In genomic region chr12:38781686-38782085, GRCm38 (mm10) we compare ENCODE assay signal across 8 mouse cellular contexts. TPM values are rescaled to one million over a fixed set of nuclear protein-coding genes. Genes with fewer than 3 reads are reported as not detected.
A peak's percentile ranks its signal among the peaks of the same experiment; 100 is the strongest.
DNase-seq lines count a peak whose midpoint lies in the region; ATAC-seq and TF ChIP-seq lines count a peak whose summit lies in the region.

No protein-coding gene starts in this region.

- H3K9ac ChIP-seq in heart, adult 2 months (ENCODE audit: low read depth, low read length) = peak overlapping the region; percentile 25; the same call in 1 of the 2 replicates
- H3K9ac ChIP-seq in neural tube, embryonic 11.5 days (ENCODE audit: low read length) = no peak overlapping the region
- no peak overlapping the region for H3K9ac ChIP-seq in limb, embryonic 15.5 days
- no peak overlapping the region for H3K9ac ChIP-seq in liver, postnatal 0 days (replicated peaks)

- H3K79me2 ChIP-seq in heart, adult 2 months (replicated peaks; ENCODE audit: control insufficient read depth, insufficient read depth, low read length) = no peaks in the 10 kb centered on the region

- H3K4me3 ChIP-seq in heart, adult 2 months = peak overlapping the region; percentile 80
- peak overlapping the region; percentile 47 for H3K4me3 ChIP-seq in neural tube, embryonic 11.5 days (ENCODE audit: low read depth, low read length)
- peak overlapping the region; percentile 61 for H3K4me3 ChIP-seq in limb, embryonic 15.5 days
- H3K4me3 ChIP-seq in liver, postnatal 0 days (ENCODE audit: low read depth, low read length) = no peak overlapping the region

- no peaks in the 10 kb centered on the region for H3K27me3 ChIP-seq in heart, adult 2 months (ENCODE audit: control insufficient read depth, insufficient read depth, low read length)
- H3K27me3 ChIP-seq in neural tube, embryonic 11.5 days (ENCODE audit: control insufficient read depth, insufficient read depth, low read length) = no peaks in the 10 kb centered on the region
- no peaks in the 10 kb centered on the region for H3K27me3 ChIP-seq in limb, embryonic 15.5 days
- H3K27me3 ChIP-seq in liver, postnatal 0 days (ENCODE audit: insufficient read depth, low read length) = no peaks in the 10 kb centered on the region

- peak overlapping the region; percentile 98 for H3K4me2 ChIP-seq in neural tube, embryonic 11.5 days (ENCODE audit: low read depth)
- H3K4me2 ChIP-seq in limb, embryonic 15.5 days = peak overlapping the region; percentile 92
- H3K4me2 ChIP-seq in liver, postnatal 0 days (ENCODE audit: low read depth, low read length) = no peak overlapping the region

- no peak for TF ChIP-seq EP300 in heart, adult 2 months (IDR thresholded peaks at IDR 0.05; ENCODE audit: insufficient read depth, low read depth, low read length)
- no peak for TF ChIP-seq EP300 in liver, postnatal 0 days (IDR thresholded peaks at IDR 0.05; ENCODE audit: low read depth)

- no peak for ATAC-seq in neural tube, embryonic 11.5 days (ENCODE audit: insufficient read depth, low FRiP score, low TSS enrichment)
- ATAC-seq in limb, embryonic 15.5 days (ENCODE audit: insufficient number of reproducible peaks, low FRiP score, low TSS enrichment, low read depth) = no peak
- no peak for ATAC-seq in liver, postnatal 0 days

- H3K27ac ChIP-seq in heart, adult 2 months = peak overlapping the region; percentile 87
- H3K27ac ChIP-seq in neural tube, embryonic 11.5 days (ENCODE audit: low read depth, low read length) = no peak overlapping the region
- H3K27ac ChIP-seq in limb, embryonic 15.5 days = no peak overlapping the region
- H3K27ac ChIP-seq in liver, postnatal 0 days (ENCODE audit: low read depth) = no peak overlapping the region

- no peak for DNase-seq in heart, adult 2 months
- no peak for DNase-seq in heart, postnatal 10 days
- DNase-seq in neural tube, embryonic 11.5 days (ENCODE audit: low spot score) = no peak
- no peak for DNase-seq in neural tube, embryonic 10.5 days (ENCODE audit: extremely low spot score, low spot score)
- no peak for DNase-seq in thymus, postnatal 10 days (ENCODE audit: low spot score in 2 of 2)
- no peak for DNase-seq in yolk sac, embryonic 10.5 days (ENCODE audit: low spot score)
- DNase-seq in liver, postnatal 0 days = no peak

- H3K9me3 ChIP-seq in neural tube, embryonic 11.5 days (ENCODE audit: control insufficient read depth, low read length) = no peaks in the 10 kb centered on the region
- H3K9me3 ChIP-seq in limb, embryonic 15.5 days = no peaks in the 10 kb centered on the region
- H3K9me3 ChIP-seq in liver, postnatal 0 days (ENCODE audit: low read length) = no peaks in the 10 kb centered on the region

- no peaks in the 10 kb centered on the region; the same call in 1 of the 2 replicates for H3K4me1 ChIP-seq in heart, adult 2 months (ENCODE audit: control insufficient read depth, insufficient read depth, low read length)
- no peaks in the 10 kb centered on the region; the same call in 1 of the 2 replicates for H3K4me1 ChIP-seq in neural tube, embryonic 11.5 days (ENCODE audit: control insufficient read depth, insufficient read depth, low read length)
- no peaks in the 10 kb centered on the region; the same call in 1 of the 2 replicates for H3K4me1 ChIP-seq in limb, embryonic 15.5 days
- H3K4me1 ChIP-seq in liver, postnatal 0 days (ENCODE audit: insufficient read depth) = peaks cover 3% of the 10 kb centered on the region; the same call in 1 of the 2 replicates

- WGBS in heart, adult 2 months = 33% methylated on average over 6 of the region's 6 CpGs
- WGBS in neural tube, embryonic 11.5 days = 51% methylated on average over 6 of the region's 6 CpGs
- WGBS in limb, embryonic 15.5 days = 38% methylated on average over 6 of the region's 6 CpGs
- WGBS in liver, postnatal 0 days (ENCODE audit: insufficient replicate concordance) = 55% methylated on average over 6 of the region's 6 CpGs

- no peak for TF ChIP-seq POLR2A in heart, adult 2 months (IDR thresholded peaks at IDR 0.05; ENCODE audit: insufficient read depth, low read depth, low read length)

- intact Hi-C loops in heart, adult 2 months (cut with DNase I) = no loop called here
- intact Hi-C loops in heart, postnatal 10 days (cut with DNase I) = loop anchor here (10.0 kb wide), 1 partner anchor 713 kb away; no protein-coding TSS in a partner anchor

- TF ChIP-seq CTCF in heart, adult 2 months (IDR thresholded peaks at IDR 0.05) = no peak
- no peak for TF ChIP-seq CTCF in liver, postnatal 0 days (IDR thresholded peaks at IDR 0.05; ENCODE audit: low read depth)

- H3K36me3 ChIP-seq in heart, adult 2 months (ENCODE audit: control insufficient read depth, insufficient read depth, low read length) = no peaks in the 10 kb centered on the region
- H3K36me3 ChIP-seq in neural tube, embryonic 11.5 days (ENCODE audit: control insufficient read depth, insufficient read depth, low read length) = no peaks in the 10 kb centered on the region
- H3K36me3 ChIP-seq in limb, embryonic 15.5 days = no peaks in the 10 kb centered on the region
- H3K36me3 ChIP-seq in liver, postnatal 0 days (replicated peaks; ENCODE audit: insufficient read depth, low read length) = no peaks in the 10 kb centered on the region

RNA-seq across cellular contexts. Expression of gene Etv1, which starts 2.5 kb away (rescaled TPM):
- total RNA-seq in heart, adult 2 months (2021) = 1 to 10 TPM; 7.8 to 9.5 TPM
- 6.5 and 14.9 TPM in 2 replicates for polyA plus RNA-seq in heart, adult 2 months (2012; rRNA removed)
- 10 to 100 TPM; 15.2 to 16.5 TPM for total RNA-seq in heart, postnatal 10 days (2021)
- polyA plus RNA-seq in neural tube, embryonic 11.5 days (2014; fragmentation: Nextera tagmentation; extraction: Ambion mirVana) = 15.8 and 17.3 TPM in 2 replicates
- 23.7 and 27.2 TPM in 2 replicates for polyA plus RNA-seq in limb, embryonic 15.5 days (2015; fragmentation: Nextera tagmentation; extraction: Ambion mirVana)
- polyA plus RNA-seq in liver, postnatal 0 days (2015; fragmentation: Nextera tagmentation; extraction: Ambion mirVana) = 0.92 and 1.1 TPM in 2 replicates
